In the genomic region with DNA sequence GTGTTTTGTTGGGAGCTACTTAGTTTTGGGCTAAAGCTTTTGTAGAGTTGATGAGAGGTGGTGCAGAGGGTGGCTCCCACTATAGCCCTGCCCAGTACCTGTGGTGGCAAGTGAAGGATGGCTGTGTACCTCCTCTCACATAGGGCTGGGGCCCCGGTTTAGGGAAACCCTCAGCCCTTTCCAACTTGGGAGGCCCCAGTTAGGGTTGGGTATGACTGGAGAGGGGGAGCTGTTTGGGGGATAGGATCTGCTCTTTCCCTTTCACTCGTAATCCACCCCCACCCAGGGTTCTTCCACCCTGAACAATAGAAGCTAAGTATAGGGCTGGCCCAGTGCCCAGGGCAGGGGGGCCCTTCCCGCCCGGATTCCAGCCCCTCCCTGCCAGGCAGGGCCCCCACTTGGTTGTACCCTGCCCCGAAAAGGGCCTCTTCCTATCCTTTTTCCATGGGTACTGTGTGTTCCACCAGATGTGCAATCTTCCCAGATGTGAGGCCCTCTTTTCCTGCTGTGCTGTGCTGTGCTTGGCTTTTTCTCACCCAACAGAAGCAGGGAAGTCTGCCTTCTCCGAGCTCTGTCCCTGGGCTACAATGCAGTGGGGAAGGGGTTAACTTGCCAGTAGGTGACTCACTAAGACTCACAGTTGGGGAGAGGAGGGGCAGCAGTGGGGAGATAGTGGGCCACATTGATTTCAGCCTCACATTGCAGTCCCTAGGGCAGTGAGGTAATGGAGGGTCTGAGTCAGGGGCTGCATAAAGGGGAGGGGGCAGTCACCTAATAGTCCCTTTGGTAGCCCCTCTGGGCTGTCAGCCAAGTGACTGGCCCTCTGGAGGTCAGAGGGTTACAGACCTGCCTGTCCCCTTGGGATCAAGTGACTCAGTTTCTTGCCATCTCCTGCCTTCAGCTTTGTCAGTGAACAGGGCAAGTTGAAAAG, we compare ENCODE assay signal across 9 mouse cellular contexts. TPM values are rescaled to one million over a fixed set of nuclear protein-coding genes. Genes with fewer than 3 reads are reported as not detected.
DNase-seq lines count a peak whose midpoint lies in the region; ATAC-seq and TF ChIP-seq lines count a peak whose summit lies in the region.
"Had no signal": no experiment of that assay in that cellular context is flagged by ENCODE, and none has a peak within 500 bp of the region (broad histone marks: within the 10 kb centered on the region; RNA-seq: fewer than 3 reads in every experiment).

No protein-coding gene starts in this region.

- intact Hi-C loops in heart, postnatal 14 days (cut with DNase I), result loop anchor here (5.0 kb wide), 1 partner anchor 107 kb away; no protein-coding TSS in a partner anchor
- intact Hi-C loops in left cerebral cortex, postnatal 14 days (cut with DNase I), result loop anchor here (2.0 to 5.0 kb wide), 2 partner anchors 31 to 37 kb away; partner anchors contain the start of gene Megf8

- peak; percentile 72 for DNase-seq in layer of hippocampus, adult 9-11 months
- DNase-seq in layer of hippocampus, adult 9-10 months (ENCODE audit: low spot score), result no peak
- peak; percentile 82 for DNase-seq in adrenal gland, adult 2 months
- DNase-seq in heart, postnatal 14 days, result peak; percentile 75 to 83
- peak; percentile 49 to 69 for DNase-seq in left cerebral cortex, postnatal 14 days (ENCODE audit: low spot score in 2 of 2)
- peak; percentile 54 for DNase-seq in mesoderm, embryonic 11.5 days (ENCODE audit: low read depth, low spot score)

- peak overlapping the region; percentile 40 for H3K4me3 ChIP-seq in embryonic fibroblast, embryonic 13.5 days (ENCODE audit: insufficient read depth, low read length)

- H3K27ac ChIP-seq in embryonic fibroblast, embryonic 13.5 days (ENCODE audit: insufficient read depth, low read length), result peak overlapping the region; percentile 100

- H3K4me1 ChIP-seq in embryonic fibroblast, embryonic 13.5 days (ENCODE audit: control insufficient read depth, insufficient read depth, low read length), result peaks cover 24% of the 10 kb centered on the region

- TF ChIP-seq POLR2A in embryonic fibroblast, embryonic 13.5 days (IDR thresholded peaks at IDR 0.05; ENCODE audit: low read depth, low read length), result peak; percentile 63

- no peak for ATAC-seq in inflammation-experienced regulatory T-cells, adult 6 months

- no peak for TF ChIP-seq CTCF in embryonic fibroblast, embryonic 13.5 days (IDR thresholded peaks at IDR 0.05; ENCODE audit: borderline replicate concordance, insufficient read depth, low read length)

RNA-seq across cellular contexts. Expression of gene Cic, which starts 12.6 kb away (rescaled TPM):
- 100 to 1,000 TPM; 102 to 108 TPM for total RNA-seq in adrenal gland, adult 2 months (2021)
- polyA plus RNA-seq in adrenal gland, adult 2 months (2012; rRNA removed), result 111 and 123 TPM in 2 replicates
- 138 and 152 TPM in 2 replicates for polyA plus RNA-seq in embryonic fibroblast, embryonic 13.5 days (2011; ENCODE audit: insufficient read length, low read depth, missing spikeins)
- total RNA-seq in heart, postnatal 14 days (2021), result 10 to 100 TPM; 71.2 to 78.7 TPM
- 100 to 1,000 TPM; 246 to 255 TPM for total RNA-seq in left cerebral cortex, postnatal 14 days (2021)
- polyA plus RNA-seq in inflammation-experienced regulatory T-cells, adult 6 months (2017; shearing (Covaris generic)), result 10 to 100 TPM; 17.9 to 35.2 (median 21.6) TPM

RNA-seq across cellular contexts. Expression of gene Pafah1b3, which starts 17.7 kb away (rescaled TPM):
- total RNA-seq in adrenal gland, adult 2 months (2021), result 10 to 100 TPM; 33.4 to 33.8 TPM
- 29.4 and 35.9 TPM in 2 replicates for polyA plus RNA-seq in adrenal gland, adult 2 months (2012; rRNA removed)
- polyA plus RNA-seq in embryonic fibroblast, embryonic 13.5 days (2011; ENCODE audit: insufficient read length, low read depth, missing spikeins), result 46.2 and 48.8 TPM in 2 replicates
- total RNA-seq in heart, postnatal 14 days (2021), result 1 to 10 TPM; 5.1 to 5.6 TPM
- total RNA-seq in left cerebral cortex, postnatal 14 days (2021), result 10 to 100 TPM; 25.2 to 32.2 TPM
- 10 to 100 TPM; 17.5 to 37.2 (median 31.3) TPM for polyA plus RNA-seq in inflammation-experienced regulatory T-cells, adult 6 months (2017; shearing (Covaris generic))

RNA-seq across cellular contexts. Expression of gene Prr19, which starts 21.1 kb away (rescaled TPM):
- not detected for total RNA-seq in adrenal gland, adult 2 months (2021)
- polyA plus RNA-seq in adrenal gland, adult 2 months (2012; rRNA removed), result not detected in 2 replicates
- not detected in 2 replicates for polyA plus RNA-seq in embryonic fibroblast, embryonic 13.5 days (2011; ENCODE audit: insufficient read length, low read depth, missing spikeins)
- not detected for total RNA-seq in heart, postnatal 14 days (2021)
- total RNA-seq in left cerebral cortex, postnatal 14 days (2021), result under 1 TPM in 1 of 2 experiments, not detected in 1; 0.29 TPM
- polyA plus RNA-seq in inflammation-experienced regulatory T-cells, adult 6 months (2017; shearing (Covaris generic)), result not detected
- total RNA-seq: left cerebral cortex, postnatal 36 days had no signal

RNA-seq across cellular contexts. Expression of gene Tmem145, which starts 25.8 kb away (rescaled TPM):
- 1 to 10 TPM; 1.9 to 2.2 TPM for total RNA-seq in adrenal gland, adult 2 months (2021)
- 8.3 and 9.3 TPM in 2 replicates for polyA plus RNA-seq in adrenal gland, adult 2 months (2012; rRNA removed)
- polyA plus RNA-seq in embryonic fibroblast, embryonic 13.5 days (2011; ENCODE audit: insufficient read length, low read depth, missing spikeins), result not detected in 2 replicates
- not detected for total RNA-seq in heart, postnatal 14 days (2021)
- 10 to 100 TPM; 70.9 to 76.8 TPM for total RNA-seq in left cerebral cortex, postnatal 14 days (2021)
- polyA plus RNA-seq in inflammation-experienced regulatory T-cells, adult 6 months (2017; shearing (Covaris generic)), result not detected

RNA-seq across cellular contexts. Expression of gene Erf, which starts 29.6 kb away (rescaled TPM):
- 10 to 100 TPM; 16.5 to 26.6 TPM for total RNA-seq in adrenal gland, adult 2 months (2021)
- 50.4 and 52.8 TPM in 2 replicates for polyA plus RNA-seq in adrenal gland, adult 2 months (2012; rRNA removed)
- 64.5 and 70.9 TPM in 2 replicates for polyA plus RNA-seq in embryonic fibroblast, embryonic 13.5 days (2011; ENCODE audit: insufficient read length, low read depth, missing spikeins)
- 10 to 100 TPM; 32.8 to 33.2 TPM for total RNA-seq in heart, postnatal 14 days (2021)
- total RNA-seq in left cerebral cortex, postnatal 14 days (2021), result 10 to 100 TPM; 68.6 to 70.7 TPM
- under 1 TPM; 0.34 to 0.70 (median 0.38) TPM for polyA plus RNA-seq in inflammation-experienced regulatory T-cells, adult 6 months (2017; shearing (Covaris generic))
